Comparison of ENCODE assay signal across 16 mouse cellular contexts in the genomic region with DNA sequence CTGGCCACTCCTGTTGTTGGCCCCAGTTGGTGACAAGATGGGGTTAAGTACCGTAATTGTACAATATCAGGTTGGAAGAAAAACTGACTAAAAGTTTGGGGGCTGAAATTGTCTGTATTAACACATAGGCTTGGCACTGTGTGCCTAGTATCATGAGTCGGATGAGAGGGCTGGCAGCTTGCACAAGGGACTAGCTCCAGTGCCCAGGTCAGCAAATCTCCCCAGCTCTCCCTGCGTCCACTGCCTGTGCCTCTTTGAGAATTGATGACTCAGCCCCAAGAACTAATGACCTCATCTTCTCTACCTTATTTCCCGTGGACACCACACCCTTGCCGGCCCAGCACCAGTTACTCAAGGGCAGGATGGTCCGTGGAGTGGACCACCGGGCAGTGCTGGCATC. TPM values are rescaled to one million over a fixed set of nuclear protein-coding genes. Genes with fewer than 3 reads are reported as not detected.
A peak's percentile ranks its signal among the peaks of the same experiment; 100 is the strongest.
DNase-seq lines count a peak whose midpoint lies in the region; ATAC-seq and TF ChIP-seq lines count a peak whose summit lies in the region.
"Had no signal": no experiment of that assay in that cellular context is flagged by ENCODE, and none has a peak within 500 bp of the region (broad histone marks: within the 10 kb centered on the region; RNA-seq: fewer than 3 reads in every experiment).

No protein-coding gene starts in this region.

- no peak overlapping the region for H3K4me3 ChIP-seq in hindbrain, embryonic 12.5 days
- no peak overlapping the region for H3K4me3 ChIP-seq in hindbrain, embryonic 10.5 days
- H3K4me3 ChIP-seq in forebrain, postnatal 0 days (ENCODE audit: low read depth, low read length): no peak overlapping the region
- no peak overlapping the region for H3K4me3 ChIP-seq in midbrain, embryonic 15.5 days
- H3K4me3 ChIP-seq: heart, embryonic 12.5 days; liver, embryonic 13.5 days; lung, embryonic 15.5 days had no signal

- WGBS in hindbrain, embryonic 12.5 days: 72% methylated on average over 7 of the region's 7 CpGs
- WGBS in hindbrain, embryonic 10.5 days: 81% methylated on average over 7 of the region's 7 CpGs
- 60% methylated on average over 7 of the region's 7 CpGs for WGBS in forebrain, postnatal 0 days
- WGBS in midbrain, embryonic 15.5 days: 75% methylated on average over 7 of the region's 7 CpGs

- H3K9me3 ChIP-seq in hindbrain, embryonic 12.5 days (replicated peaks): no peaks in the 10 kb centered on the region
- H3K9me3 ChIP-seq in hindbrain, embryonic 10.5 days: no peaks in the 10 kb centered on the region
- no peaks in the 10 kb centered on the region for H3K9me3 ChIP-seq in forebrain, postnatal 0 days (ENCODE audit: low read length)
- no peaks in the 10 kb centered on the region for H3K9me3 ChIP-seq in midbrain, embryonic 15.5 days
- H3K9me3 ChIP-seq: heart, embryonic 12.5 days; liver, embryonic 13.5 days; lung, embryonic 15.5 days had no signal

- H3K36me3 ChIP-seq in hindbrain, embryonic 12.5 days: no peaks in the 10 kb centered on the region
- H3K36me3 ChIP-seq in hindbrain, embryonic 10.5 days: no peaks in the 10 kb centered on the region
- no peaks in the 10 kb centered on the region for H3K36me3 ChIP-seq in forebrain, postnatal 0 days (ENCODE audit: insufficient read depth)
- H3K36me3 ChIP-seq in midbrain, embryonic 15.5 days (replicated peaks): no peaks in the 10 kb centered on the region
- H3K36me3 ChIP-seq: heart, embryonic 12.5 days; liver, embryonic 13.5 days; lung, embryonic 15.5 days had no signal

- H3K27ac ChIP-seq in hindbrain, embryonic 12.5 days: peak overlapping the region; percentile 75; the same call in 1 of the 2 replicates
- no peak overlapping the region for H3K27ac ChIP-seq in hindbrain, embryonic 10.5 days
- peak overlapping the region; percentile 74; the same call in 1 of the 2 replicates for H3K27ac ChIP-seq in forebrain, postnatal 0 days (ENCODE audit: low read depth, low read length)
- peak overlapping the region; percentile 86 for H3K27ac ChIP-seq in midbrain, embryonic 15.5 days
- H3K27ac ChIP-seq: liver, embryonic 13.5 days; lung, embryonic 15.5 days had no signal

- peaks cover 74% of the 10 kb centered on the region for H3K4me1 ChIP-seq in hindbrain, embryonic 12.5 days
- H3K4me1 ChIP-seq in hindbrain, embryonic 10.5 days (replicated peaks): peaks cover 76% of the 10 kb centered on the region
- H3K4me1 ChIP-seq in forebrain, postnatal 0 days (ENCODE audit: insufficient read depth): peaks cover 29% of the 10 kb centered on the region
- H3K4me1 ChIP-seq in midbrain, embryonic 15.5 days: peaks cover 61% of the 10 kb centered on the region
- H3K4me1 ChIP-seq: liver, embryonic 13.5 days; lung, embryonic 15.5 days had no signal

- no peak for TF ChIP-seq CTCF in forebrain, postnatal 0 days (IDR thresholded peaks at IDR 0.05; ENCODE audit: low read depth)

- no peak overlapping the region for H3K9ac ChIP-seq in hindbrain, embryonic 12.5 days
- H3K9ac ChIP-seq in forebrain, postnatal 0 days: no peak overlapping the region
- H3K9ac ChIP-seq in midbrain, embryonic 15.5 days: no peak overlapping the region
- H3K9ac ChIP-seq: heart, embryonic 12.5 days; liver, embryonic 13.5 days; lung, embryonic 15.5 days had no signal

- no peak overlapping the region for H3K4me2 ChIP-seq in hindbrain, embryonic 12.5 days (replicated peaks)
- H3K4me2 ChIP-seq in forebrain, postnatal 0 days (ENCODE audit: low read depth): no peak overlapping the region
- H3K4me2 ChIP-seq in midbrain, embryonic 15.5 days: no peak overlapping the region
- H3K4me2 ChIP-seq: heart, embryonic 12.5 days; liver, embryonic 13.5 days; lung, embryonic 15.5 days had no signal

- ATAC-seq in hindbrain, embryonic 12.5 days (ENCODE audit: low FRiP score): no peak
- no peak for ATAC-seq in forebrain, postnatal 0 days
- ATAC-seq in midbrain, embryonic 15.5 days (replicated peaks): no peak
- ATAC-seq: intestine, embryonic 16.5 days had no signal

- peaks cover 36% of the 10 kb centered on the region for H3K27me3 ChIP-seq in hindbrain, embryonic 12.5 days
- H3K27me3 ChIP-seq in hindbrain, embryonic 10.5 days (ENCODE audit: insufficient read depth, poor library complexity, severe bottlenecking): peaks cover 59% of the 10 kb centered on the region
- no peaks in the 10 kb centered on the region for H3K27me3 ChIP-seq in forebrain, postnatal 0 days (ENCODE audit: insufficient read depth, low read length)
- no peaks in the 10 kb centered on the region for H3K27me3 ChIP-seq in midbrain, embryonic 15.5 days (replicated peaks)

- no peak for DNase-seq in hindbrain, embryonic 10.5 days (ENCODE audit: low spot score)
- peak; percentile 59 for DNase-seq in fibroblast of lung, adult 2 months (ENCODE audit: low read depth)
- no peak for DNase-seq in forebrain, postnatal 0 days
- no peak for DNase-seq in cerebellum, adult 8-10 months
- no peak for DNase-seq in embryo, embryonic 11 days
- DNase-seq in layer of hippocampus, postnatal 25 days (ENCODE audit: extremely low spot score in 1 of 2, low spot score in 1 of 2): no peak
- DNase-seq: adrenal gland, postnatal 25 days; heart, postnatal 36 days; liver, embryonic 13.5 days had no signal

RNA-seq across cellular contexts. Expression of a gene that starts 13.7 kb away (rescaled TPM):
- polyA plus RNA-seq in hindbrain, embryonic 12.5 days (2016; fragmentation: Nextera tagmentation; extraction: Ambion mirVana): 14.8 and 17.6 TPM in 2 replicates
- 11.2 and 15.8 TPM in 2 replicates for polyA plus RNA-seq in hindbrain, embryonic 10.5 days (2016; fragmentation: Nextera tagmentation; extraction: Ambion mirVana)
- total RNA-seq in forebrain, postnatal 0 days (2014; rRNA removed): 13.9 and 16.2 TPM in 2 replicates
- 9.6 and 11.0 TPM in 2 replicates for polyA plus RNA-seq in forebrain, postnatal 0 days (2015; fragmentation: Nextera tagmentation; extraction: Ambion mirVana)
- polyA plus RNA-seq in midbrain, embryonic 15.5 days (2015; fragmentation: Nextera tagmentation; extraction: Ambion mirVana): 15.0 and 15.7 TPM in 2 replicates
- total RNA-seq in layer of hippocampus, postnatal 25 days (2021): 10 to 100 TPM in 1 of 2 experiments, 1 to 10 TPM in 1; 9.3 to 12.9 TPM
- total RNA-seq: megakaryocyte progenitor cell, adult 5-6 weeks; neutrophil, adult 5-6 weeks had no signal

RNA-seq across cellular contexts. Expression of a gene that starts 43.6 kb away (rescaled TPM):
- 0.17 and 0.38 TPM in 2 replicates for polyA plus RNA-seq in hindbrain, embryonic 12.5 days (2016; fragmentation: Nextera tagmentation; extraction: Ambion mirVana)
- polyA plus RNA-seq in hindbrain, embryonic 10.5 days (2016; fragmentation: Nextera tagmentation; extraction: Ambion mirVana): not detected in 2 replicates
- total RNA-seq in forebrain, postnatal 0 days (2014; rRNA removed): 0.29 and 1.2 TPM in 2 replicates
- polyA plus RNA-seq in forebrain, postnatal 0 days (2015; fragmentation: Nextera tagmentation; extraction: Ambion mirVana): 0.77 and 0.88 TPM in 2 replicates
- polyA plus RNA-seq in midbrain, embryonic 15.5 days (2015; fragmentation: Nextera tagmentation; extraction: Ambion mirVana): 0.44 and 1.1 TPM in 2 replicates
- total RNA-seq in layer of hippocampus, postnatal 25 days (2021): 1 to 10 TPM; 1.1 to 3.1 TPM
- polyA plus RNA-seq: heart, embryonic 12.5 days had no signal
